Mouse (Mus musculus): ENCODE results near the gene Akap6. TPM values are rescaled to one million over a fixed set of nuclear protein-coding genes. Genes with fewer than 3 reads are reported as not detected.

Gene Akap6
- polyA plus RNA-seq, 1 experiment from 2014 or later = 0.05 TPM

GRCm38 (mm10) chr12:52898130-52898529, 198.9 kb downstream of the Akap6 start:
- H3K4me3 ChIP-seq = no peak overlapping the region
- 64% methylated on average over 10 of the region's 10 CpGs for WGBS (ENCODE audit: insufficient replicate concordance)
- no peak overlapping the region for H3K27ac ChIP-seq
- no peak overlapping the region for H3K9ac ChIP-seq
- H3K27me3 ChIP-seq (replicated peaks) = no peaks in the 10 kb centered on the region
- no peak for ATAC-seq
- H3K36me3 ChIP-seq = no peaks in the 10 kb centered on the region
- no peaks in the 10 kb centered on the region for H3K9me3 ChIP-seq (replicated peaks)
- H3K4me2 ChIP-seq = no peak overlapping the region
- no peaks in the 10 kb centered on the region for H3K4me1 ChIP-seq

- no peak for ATAC-seq
- Histone ChIP-seq H3K9ac (no peak overlapping the region), H3K4me1 (no peaks in the 10 kb centered on the region), H3K27me3 (replicated peaks) (no peaks in the 10 kb centered on the region), H3K36me3 (no peaks in the 10 kb centered on the region), H3K27ac (no peak overlapping the region), H3K9me3 (replicated peaks) (no peaks in the 10 kb centered on the region), H3K4me3 (no peak overlapping the region), H3K4me2 (no peak overlapping the region)
- 42% methylated on average over 5 of the region's 5 CpGs for whole genome bisulfite sequencing (ENCODE audit: insufficient replicate concordance)
These were observed 204.9 kb downstream of the Akap6 start for GRCm38 (mm10) chr12:52904046-52904445.

GRCm38 (mm10) chr12:52908448-52909066, 209.4 kb downstream of the Akap6 start:
- Histone ChIP-seq H3K4me1 (no peaks in the 10 kb centered on the region), H3K9me3 (replicated peaks) (no peaks in the 10 kb centered on the region), H3K36me3 (no peaks in the 10 kb centered on the region), H3K9ac (no peak overlapping the region), H3K4me3 (no peak overlapping the region), H3K4me2 (no peak overlapping the region), H3K27ac (no peak overlapping the region), H3K27me3 (replicated peaks) (no peaks in the 10 kb centered on the region)
- WGBS (ENCODE audit: insufficient replicate concordance) = 22% methylated on average over 13 of the region's 13 CpGs
- ATAC-seq = no peak

- Histone ChIP-seq H3K9me3 (replicated peaks) (no peaks in the 10 kb centered on the region), H3K4me2 (no peak overlapping the region), H3K27ac (no peak overlapping the region), H3K9ac (no peak overlapping the region), H3K36me3 (no peaks in the 10 kb centered on the region), H3K27me3 (replicated peaks) (no peaks in the 10 kb centered on the region), H3K4me3 (no peak overlapping the region), H3K4me1 (no peaks in the 10 kb centered on the region)
- 71% methylated on average over 13 of the region's 13 CpGs for WGBS (ENCODE audit: insufficient replicate concordance)
- no peak for ATAC-seq
These were observed 211.2 kb downstream of the Akap6 start for GRCm38 (mm10) chr12:52910345-52910744.

GRCm38 (mm10) chr12:52910819-52911218, 211.6 kb downstream of the Akap6 start:
- H3K27ac ChIP-seq = no peak overlapping the region
- H3K36me3 ChIP-seq = no peaks in the 10 kb centered on the region
- H3K9me3 ChIP-seq (replicated peaks) = no peaks in the 10 kb centered on the region
- WGBS (ENCODE audit: insufficient replicate concordance) = 21% methylated on average over 8 of the region's 8 CpGs
- H3K4me2 ChIP-seq = no peak overlapping the region
- no peak overlapping the region for H3K4me3 ChIP-seq
- H3K27me3 ChIP-seq (replicated peaks) = no peaks in the 10 kb centered on the region
- H3K4me1 ChIP-seq = no peaks in the 10 kb centered on the region
- no peak for ATAC-seq
- H3K9ac ChIP-seq = no peak overlapping the region

GRCm38 (mm10) chr12:52918939-52919338, 219.8 kb downstream of the Akap6 start:
- Histone ChIP-seq H3K27ac (no peak overlapping the region), H3K4me1 (no peaks in the 10 kb centered on the region), H3K4me3 (no peak overlapping the region), H3K27me3 (replicated peaks) (no peaks in the 10 kb centered on the region), H3K4me2 (no peak overlapping the region), H3K9me3 (replicated peaks) (no peaks in the 10 kb centered on the region), H3K36me3 (no peaks in the 10 kb centered on the region), H3K9ac (no peak overlapping the region)
- ATAC-seq = no peak
- WGBS (ENCODE audit: insufficient replicate concordance) = 25% methylated on average over 11 of the region's 11 CpGs

- no peak overlapping the region for H3K4me3 ChIP-seq
- ATAC-seq = no peak
- WGBS (ENCODE audit: insufficient replicate concordance) = 87% methylated on average over 6 of the region's 6 CpGs
- H3K9ac ChIP-seq = no peak overlapping the region
- H3K4me2 ChIP-seq = no peak overlapping the region
- no peaks in the 10 kb centered on the region for H3K9me3 ChIP-seq (replicated peaks)
- H3K27me3 ChIP-seq (replicated peaks) = no peaks in the 10 kb centered on the region
- no peak overlapping the region for H3K27ac ChIP-seq
- H3K36me3 ChIP-seq = no peaks in the 10 kb centered on the region
- no peaks in the 10 kb centered on the region for H3K4me1 ChIP-seq
These were observed 223.3 kb downstream of the Akap6 start for GRCm38 (mm10) chr12:52922510-52922909.

- 67% methylated on average over 4 of the region's 4 CpGs for WGBS (ENCODE audit: insufficient replicate concordance)
- ATAC-seq = no peak
- no peak overlapping the region for H3K27ac ChIP-seq
- H3K9ac ChIP-seq = no peak overlapping the region
- H3K4me2 ChIP-seq = no peak overlapping the region
- no peak overlapping the region for H3K4me3 ChIP-seq
- H3K27me3 ChIP-seq (replicated peaks) = no peaks in the 10 kb centered on the region
- H3K36me3 ChIP-seq = no peaks in the 10 kb centered on the region
- no peaks in the 10 kb centered on the region for H3K9me3 ChIP-seq (replicated peaks)
- H3K4me1 ChIP-seq = no peaks in the 10 kb centered on the region
These were observed 226.3 kb downstream of the Akap6 start for GRCm38 (mm10) chr12:52925448-52925847.

GRCm38 (mm10) chr12:52933832-52934231, 234.6 kb downstream of the Akap6 start:
- H3K9ac ChIP-seq = no peak overlapping the region
- 62% methylated on average over 5 of the region's 13 CpGs for WGBS (ENCODE audit: insufficient replicate concordance)

GRCm38 (mm10) chr12:52934989-52935388, 235.8 kb downstream of the Akap6 start:
- Histone ChIP-seq H3K27ac (no peak overlapping the region), H3K27me3 (replicated peaks) (no peaks in the 10 kb centered on the region), H3K36me3 (no peaks in the 10 kb centered on the region), H3K4me1 (no peaks in the 10 kb centered on the region), H3K4me2 (no peak overlapping the region), H3K9ac (no peak overlapping the region), H3K4me3 (no peak overlapping the region), H3K9me3 (replicated peaks) (0 out of 2 replicates have a peak, but pooled peaks cover 4% of the 10 kb centered on the region)
- WGBS (ENCODE audit: insufficient replicate concordance) = 81% methylated on average over 3 of the region's 3 CpGs
- no peak for ATAC-seq

More at GRCm38 (mm10) chr12:52933832-52934231, 234.6 kb downstream of the Akap6 start:
- no peak for ATAC-seq
- Histone ChIP-seq H3K4me3 (no peak overlapping the region), H3K4me2 (no peak overlapping the region), H3K4me1 (no peaks in the 10 kb centered on the region), H3K27ac (no peak overlapping the region), H3K27me3 (replicated peaks) (no peaks in the 10 kb centered on the region), H3K9me3 (replicated peaks) (0 out of 2 replicates have a peak, but pooled peaks cover 4% of the 10 kb centered on the region), H3K36me3 (no peaks in the 10 kb centered on the region)

- Histone ChIP-seq H3K27ac (no peak overlapping the region), H3K36me3 (no peaks in the 10 kb centered on the region), H3K4me1 (no peaks in the 10 kb centered on the region), H3K9ac (no peak overlapping the region), H3K4me2 (no peak overlapping the region), H3K27me3 (replicated peaks) (no peaks in the 10 kb centered on the region), H3K9me3 (replicated peaks) (0 out of 2 replicates have a peak, but pooled peaks cover 4% of the 10 kb centered on the region), H3K4me3 (no peak overlapping the region)
- 68% methylated on average over 5 of the region's 5 CpGs for WGBS (ENCODE audit: insufficient replicate concordance)
- no peak for ATAC-seq
These were observed 239.6 kb downstream of the Akap6 start for GRCm38 (mm10) chr12:52938786-52939185.

- H3K4me1 ChIP-seq = no peaks in the 10 kb centered on the region
- H3K9ac ChIP-seq = no peak overlapping the region
- ATAC-seq = no peak
- no peaks in the 10 kb centered on the region for H3K36me3 ChIP-seq
- no peak overlapping the region for H3K4me2 ChIP-seq
- no peaks in the 10 kb centered on the region for H3K27me3 ChIP-seq (replicated peaks)
- 50% methylated on average over 15 of the region's 15 CpGs for WGBS (ENCODE audit: insufficient replicate concordance)
- H3K4me3 ChIP-seq = no peak overlapping the region
- H3K9me3 ChIP-seq (replicated peaks) = 0 out of 2 replicates have a peak, but pooled peaks cover 4% of the 10 kb centered on the region
- no peak overlapping the region for H3K27ac ChIP-seq
These were observed 240.3 kb downstream of the Akap6 start for GRCm38 (mm10) chr12:52939324-52939946.

Measured in liver, embryonic 12.5 days (tissue).